Mouse (Mus musculus): Measurements from ENCODE around the gene Gm16223.

DNA sequence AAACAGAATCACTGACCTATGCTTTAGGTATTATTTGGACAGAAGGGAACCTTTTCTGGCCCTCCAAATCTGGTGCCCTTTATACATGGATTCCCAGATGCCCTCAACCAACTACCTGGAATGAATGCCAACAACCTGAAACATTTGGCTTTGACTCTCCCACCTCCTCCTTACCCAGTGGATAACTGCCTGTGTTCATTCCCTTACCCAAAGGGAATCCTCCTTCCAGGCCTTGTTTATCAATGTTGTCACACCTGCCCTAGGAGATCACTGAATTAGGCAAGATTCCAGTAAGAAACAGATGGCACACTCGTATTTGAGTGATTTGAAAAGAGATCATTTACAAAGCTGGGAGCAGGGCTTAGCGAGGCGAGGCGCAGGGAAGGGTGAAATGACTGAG, 13.1 kb upstream of the Gm16223 start:
- TF ChIP-seq CTCF (IDR thresholded peaks at IDR 0.05; ENCODE audit: extremely low read depth, insufficient read depth, insufficient read length, insufficient replicate concordance) = no peak
- TF ChIP-seq POLR2A (IDR thresholded peaks at IDR 0.05; ENCODE audit: low read depth, low read length) = no peak

Measured in spleen, adult 2 months (tissue).